In genomic region chr12:53973414-53973813, GRCm38 (mm10) we compare ENCODE assay signal across 17 mouse cellular contexts.
A peak's percentile ranks its signal among the peaks of the same experiment; 100 is the strongest.
DNase-seq lines count a peak whose midpoint lies in the region; ATAC-seq lines count a peak whose summit lies in the region.
"Had no signal": no experiment of that assay in that cellular context is flagged by ENCODE, and none has a peak within 500 bp of the region (broad histone marks: within the 10 kb centered on the region; RNA-seq: fewer than 3 reads in every experiment).

No protein-coding gene starts in this region.

- peaks cover 8% of the 10 kb centered on the region; the same call in 1 of the 2 replicates for H3K27me3 ChIP-seq in forebrain, embryonic 10.5 days (ENCODE audit: poor library complexity, severe bottlenecking)
- H3K27me3 ChIP-seq in forebrain, embryonic 13.5 days, result 0 out of 2 replicates have a peak, but pooled peaks cover 3% of the 10 kb centered on the region
- H3K27me3 ChIP-seq: embryonic facial prominence, embryonic 13.5 days; neural tube, embryonic 12.5 days had no signal

- H3K4me3 ChIP-seq in forebrain, embryonic 10.5 days, result no peak overlapping the region
- no peak overlapping the region for H3K4me3 ChIP-seq in forebrain, embryonic 13.5 days
- H3K4me3 ChIP-seq: embryonic facial prominence, embryonic 13.5 days; left cerebral cortex, adult 2 months; limb, embryonic 13.5 days; megakaryocyte, embryonic 14.5 days; neural tube, embryonic 12.5 days had no signal

- WGBS in forebrain, embryonic 10.5 days, result 75% methylated on average over 6 of the region's 6 CpGs
- WGBS in forebrain, embryonic 13.5 days, result 46% methylated on average over 6 of the region's 6 CpGs

- H3K36me3 ChIP-seq in forebrain, embryonic 10.5 days (replicated peaks), result no peaks in the 10 kb centered on the region
- no peaks in the 10 kb centered on the region for H3K36me3 ChIP-seq in forebrain, embryonic 13.5 days (ENCODE audit: poor library complexity, severe bottlenecking)
- H3K36me3 ChIP-seq: embryonic facial prominence, embryonic 13.5 days; limb, embryonic 13.5 days; neural tube, embryonic 12.5 days had no signal

- ATAC-seq in forebrain, embryonic 13.5 days, result no peak
- no peak for ATAC-seq in megakaryocyte, adult 5-6 weeks (ENCODE audit: poor library complexity, severe bottlenecking)

- H3K4me1 ChIP-seq in forebrain, embryonic 10.5 days, result peaks cover 47% of the 10 kb centered on the region
- peaks cover 24% of the 10 kb centered on the region for H3K4me1 ChIP-seq in forebrain, embryonic 13.5 days
- H3K4me1 ChIP-seq: embryonic facial prominence, embryonic 13.5 days; megakaryocyte, embryonic 14.5 days had no signal

- no peak for DNase-seq in forebrain, embryonic 10.5 days (ENCODE audit: extremely low spot score, low spot score)
- peak; percentile 36 for DNase-seq in Muller cell, postnatal 12 days (ENCODE audit: inconsistent ontology term)
- DNase-seq in lung, adult 18-20 months, result peak; percentile 67 to 83
- DNase-seq in lung, postnatal 36 days, result peak; percentile 78
- no peak for DNase-seq in adrenal gland, postnatal 4 days (ENCODE audit: low spot score in 2 of 2)
- no peak for DNase-seq in layer of hippocampus, adult 8-10 months (ENCODE audit: low spot score in 2 of 2)
- DNase-seq: adrenal gland, postnatal 10 days; cerebellum, adult 11-12 months; gastrocnemius, postnatal 10 days had no signal

- peak overlapping the region; percentile 25; the same call in 1 of the 2 replicates for H3K27ac ChIP-seq in forebrain, embryonic 10.5 days
- H3K27ac ChIP-seq in forebrain, embryonic 13.5 days, result no peak overlapping the region
- H3K27ac ChIP-seq: embryonic facial prominence, embryonic 13.5 days; left cerebral cortex, adult 2 months; limb, embryonic 13.5 days; liver, embryonic 14.5 days; neural tube, embryonic 12.5 days had no signal

- no peak overlapping the region for H3K9ac ChIP-seq in forebrain, embryonic 13.5 days
- H3K9ac ChIP-seq: embryonic facial prominence, embryonic 13.5 days; limb, embryonic 13.5 days; liver, embryonic 14.5 days; neural tube, embryonic 12.5 days had no signal

- H3K9me3 ChIP-seq in forebrain, embryonic 10.5 days, result no peaks in the 10 kb centered on the region
- no peaks in the 10 kb centered on the region for H3K9me3 ChIP-seq in forebrain, embryonic 13.5 days (replicated peaks)
- H3K9me3 ChIP-seq: embryonic facial prominence, embryonic 13.5 days; limb, embryonic 13.5 days; megakaryocyte, embryonic 14.5 days; neural tube, embryonic 12.5 days had no signal

- H3K4me2 ChIP-seq in forebrain, embryonic 13.5 days, result no peak overlapping the region
- H3K4me2 ChIP-seq: embryonic facial prominence, embryonic 13.5 days; limb, embryonic 13.5 days; neural tube, embryonic 12.5 days had no signal

Comparison
In these comparisons a context has a peak if more than half of its experiments do, and no peak if none do; other contexts are left out.
1. DNase-seq: peak in Muller cell, postnatal 12 days (single experiment), lung, adult 18-20 months (2 of 2) and lung, postnatal 36 days (single experiment); none in forebrain, embryonic 10.5 days (single experiment), adrenal gland, postnatal 4 days (0 of 2) and layer of hippocampus, adult 8-10 months (0 of 2).